Mouse (Mus musculus): ENCODE data around the gene Tomm20.

- no peak for TF ChIP-seq CTCF (IDR thresholded peaks at IDR 0.05; ENCODE audit: low read depth, low read length)
- no peak for TF ChIP-seq POLR2A (IDR thresholded peaks at IDR 0.05; ENCODE audit: extremely low read depth, insufficient read depth, low read length)
These were observed 42.3 kb downstream of the Tomm20 start for GRCm38 (mm10) chr8:126903224-126903895.
